8 mouse cellular contexts compared by ENCODE assay signal in the genomic region with DNA sequence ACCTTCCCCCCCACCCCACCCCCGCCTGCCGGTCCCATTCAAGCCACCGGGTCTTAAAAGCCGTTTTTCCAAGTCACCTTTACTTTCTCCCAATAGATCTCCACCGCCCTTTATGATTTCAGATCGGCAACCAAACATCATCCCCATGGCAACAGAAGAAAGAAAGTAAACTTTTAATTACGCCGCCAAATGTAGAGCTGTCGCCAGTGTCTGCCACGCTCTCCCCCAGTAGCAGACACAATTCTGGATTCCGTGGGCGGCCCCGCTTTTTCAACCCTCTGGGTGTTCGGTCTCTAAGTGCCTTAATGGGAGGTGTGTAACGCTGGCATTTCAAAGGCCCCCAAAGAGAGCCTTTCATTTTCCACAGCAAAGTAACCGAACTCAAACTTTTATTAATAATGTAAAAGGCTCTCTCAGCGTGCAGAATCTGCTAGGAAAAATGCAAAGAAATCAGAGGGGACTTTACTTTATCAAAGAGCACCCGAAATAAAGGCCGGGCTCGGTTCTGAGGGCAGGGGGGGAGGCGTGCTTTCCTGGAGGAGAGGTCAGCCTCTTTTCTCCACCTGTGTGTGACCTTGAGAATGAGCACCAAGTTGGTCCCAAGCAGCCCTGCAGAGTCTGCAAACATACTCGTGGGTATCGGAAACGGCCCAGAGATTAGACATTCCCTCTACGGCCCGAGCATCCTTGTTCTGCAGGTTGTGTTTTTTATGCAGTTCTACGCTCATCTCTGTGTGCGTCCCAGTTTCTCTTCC. TPM values are rescaled to one million over a fixed set of nuclear protein-coding genes. Genes with fewer than 3 reads are reported as not detected.
DNase-seq lines count a peak whose midpoint lies in the region; ATAC-seq and TF ChIP-seq lines count a peak whose summit lies in the region.

No protein-coding gene starts in this region.

- TF ChIP-seq CTCF in testis, adult 2 months (IDR thresholded peaks at IDR 0.05; ENCODE audit: control insufficient read depth, insufficient read depth, insufficient replicate concordance, low read depth, low read length): no peak

- H3K9ac ChIP-seq in heart, embryonic 12.5 days: no peak overlapping the region; the same call in 1 of the 2 replicates
- no peak overlapping the region for H3K9ac ChIP-seq in limb, embryonic 15.5 days

- no peak for TF ChIP-seq POLR2A in testis, adult 2 months (IDR thresholded peaks at IDR 0.05; ENCODE audit: control insufficient read depth, low read depth, low read length)

- 0 out of 2 replicates have a peak, but pooled peaks cover 4% of the 10 kb centered on the region for H3K9me3 ChIP-seq in heart, embryonic 12.5 days (replicated peaks)
- H3K9me3 ChIP-seq in limb, embryonic 15.5 days: no peaks in the 10 kb centered on the region

- H3K27ac ChIP-seq in heart, embryonic 12.5 days (ENCODE audit: poor library complexity, severe bottlenecking): no peak overlapping the region
- H3K27ac ChIP-seq in testis, adult 2 months (ENCODE audit: control insufficient read depth, insufficient read depth, low read depth, low read length): no peak overlapping the region
- no peak overlapping the region for H3K27ac ChIP-seq in limb, embryonic 15.5 days

- intact Hi-C loops in heart, postnatal 10 days (cut with DNase I): no loop called here

- ATAC-seq in heart, embryonic 12.5 days (ENCODE audit: insufficient number of reproducible peaks, low FRiP score): no peak
- no peak for ATAC-seq in limb, embryonic 15.5 days (ENCODE audit: insufficient number of reproducible peaks, low FRiP score, low TSS enrichment, low read depth)

- no peak for DNase-seq in heart, postnatal 10 days
- DNase-seq in testis, postnatal 14 days (ENCODE audit: low spot score): no peak
- no peak for DNase-seq in cerebellum, adult 8-10 months
- no peak for DNase-seq in spleen, postnatal 4 days (ENCODE audit: low spot score in 2 of 2)
- DNase-seq in lung, adult 18-20 months: no peak

- peaks cover 20% of the 10 kb centered on the region for H3K27me3 ChIP-seq in heart, embryonic 12.5 days (replicated peaks)
- H3K27me3 ChIP-seq in testis, adult 2 months (ENCODE audit: control insufficient read depth, insufficient read depth, low read length): peaks cover 9% of the 10 kb centered on the region
- peaks cover 10% of the 10 kb centered on the region; the same call in 1 of the 2 replicates for H3K27me3 ChIP-seq in limb, embryonic 15.5 days

- WGBS in heart, embryonic 12.5 days: 12% methylated on average over 28 of the region's 28 CpGs
- WGBS in limb, embryonic 15.5 days: 6% methylated on average over 28 of the region's 28 CpGs

- H3K4me1 ChIP-seq in heart, embryonic 12.5 days (replicated peaks): peaks cover 13% of the 10 kb centered on the region; the same call in 1 of the 2 replicates
- H3K4me1 ChIP-seq in testis, adult 2 months (ENCODE audit: control insufficient read depth, insufficient read depth, low read length): peaks cover 10% of the 10 kb centered on the region
- peaks cover 12% of the 10 kb centered on the region for H3K4me1 ChIP-seq in limb, embryonic 15.5 days

- H3K4me2 ChIP-seq in heart, embryonic 12.5 days: peak overlapping the region; percentile 55
- H3K4me2 ChIP-seq in limb, embryonic 15.5 days: peak overlapping the region; percentile 31

- no peaks in the 10 kb centered on the region for H3K36me3 ChIP-seq in heart, embryonic 12.5 days
- no peaks in the 10 kb centered on the region for H3K36me3 ChIP-seq in testis, adult 2 months (ENCODE audit: control insufficient read depth, insufficient read depth, low read length)
- H3K36me3 ChIP-seq in limb, embryonic 15.5 days: no peaks in the 10 kb centered on the region

- H3K4me3 ChIP-seq in heart, embryonic 12.5 days: peak overlapping the region; percentile 22
- peak overlapping the region; percentile 47 for H3K4me3 ChIP-seq in testis, adult 2 months (ENCODE audit: control insufficient read depth, low read depth, low read length)
- peak overlapping the region; percentile 17 for H3K4me3 ChIP-seq in limb, embryonic 15.5 days

RNA-seq across cellular contexts. Expression of a gene that starts 48.3 kb away (rescaled TPM):
- 0.42 and 0.50 TPM in 2 replicates for polyA plus RNA-seq in heart, embryonic 12.5 days (2016; fragmentation: Nextera tagmentation; extraction: Ambion mirVana)
- total RNA-seq in heart, postnatal 10 days (2021): under 1 TPM; 0.17 to 0.25 TPM
- 0.19 and 0.30 TPM in 2 replicates for polyA plus RNA-seq in testis, adult 2 months (2012; rRNA removed)
- 5.9 and 7.7 TPM in 2 replicates for polyA plus RNA-seq in limb, embryonic 15.5 days (2015; fragmentation: Nextera tagmentation; extraction: Ambion mirVana)
